Comparison of ENCODE assay signal across 19 mouse cellular contexts in the genomic region with DNA sequence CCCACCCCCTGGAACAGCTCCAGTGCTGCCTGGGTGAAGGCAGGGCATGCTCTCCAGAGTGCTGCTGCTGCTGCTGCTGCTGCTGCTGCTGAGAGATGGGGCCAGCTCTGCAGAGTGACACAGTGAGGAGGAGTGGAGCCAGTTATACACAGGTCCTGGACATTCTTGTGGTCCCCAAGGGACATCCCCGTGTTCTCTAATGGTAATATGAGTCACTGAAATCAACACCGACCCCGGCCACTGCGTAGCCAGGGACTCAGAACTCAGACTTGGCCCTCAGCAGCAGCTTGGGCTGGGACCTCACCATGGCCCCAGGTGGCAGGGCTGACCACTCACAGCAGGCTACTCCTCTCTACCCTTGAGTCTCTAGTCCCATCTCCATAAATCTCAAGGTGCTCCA. TPM values are rescaled to one million over a fixed set of nuclear protein-coding genes. Genes with fewer than 3 reads are reported as not detected.
DNase-seq lines count a peak whose midpoint lies in the region; ATAC-seq and TF ChIP-seq lines count a peak whose summit lies in the region.
"Had no signal": no experiment of that assay in that cellular context is flagged by ENCODE, and none has a peak within 500 bp of the region (broad histone marks: within the 10 kb centered on the region; RNA-seq: fewer than 3 reads in every experiment).

No protein-coding gene starts in this region.

- H3K9me3 ChIP-seq in kidney, postnatal 0 days (replicated peaks; ENCODE audit: low read length), result no peaks in the 10 kb centered on the region
- H3K9me3 ChIP-seq in embryonic facial prominence, embryonic 11.5 days (replicated peaks; ENCODE audit: control insufficient read depth, low read length), result no peaks in the 10 kb centered on the region
- H3K9me3 ChIP-seq in limb, embryonic 13.5 days, result no peaks in the 10 kb centered on the region
- H3K9me3 ChIP-seq: heart, embryonic 13.5 days had no signal

- WGBS in kidney, postnatal 0 days, result 23% methylated on average over 4 of the region's 4 CpGs
- WGBS in embryonic facial prominence, embryonic 11.5 days, result 31% methylated on average over 4 of the region's 4 CpGs
- WGBS in limb, embryonic 13.5 days, result 33% methylated on average over 4 of the region's 4 CpGs
- 77% methylated on average over 4 of the region's 4 CpGs for WGBS in cerebellum, adult 2 months

- H3K9ac ChIP-seq in kidney, postnatal 0 days (ENCODE audit: low read depth, low read length), result no peak overlapping the region
- no peak overlapping the region for H3K9ac ChIP-seq in embryonic facial prominence, embryonic 11.5 days (replicated peaks; ENCODE audit: low read length)
- H3K9ac ChIP-seq in limb, embryonic 13.5 days, result peak overlapping the region; percentile 13; the same call in 1 of the 2 replicates
- H3K9ac ChIP-seq: heart, embryonic 13.5 days; liver, postnatal 0 days had no signal

- H3K4me2 ChIP-seq in kidney, postnatal 0 days (ENCODE audit: low read length), result no peak overlapping the region
- no peak overlapping the region for H3K4me2 ChIP-seq in embryonic facial prominence, embryonic 11.5 days (ENCODE audit: low read depth, low read length)
- no peak overlapping the region for H3K4me2 ChIP-seq in limb, embryonic 13.5 days (replicated peaks)
- H3K4me2 ChIP-seq: heart, embryonic 13.5 days had no signal

- intact Hi-C loops in gastrocnemius, adult 2 months (cut with DNase I), result no loop called here

- ATAC-seq in kidney, postnatal 0 days (replicated peaks; ENCODE audit: low FRiP score, low read depth), result peak; percentile 65; the same call in 1 of the 2 replicates
- peak; percentile 39; the same call in 1 of the 2 replicates for ATAC-seq in embryonic facial prominence, embryonic 11.5 days (replicated peaks; ENCODE audit: insufficient number of reproducible peaks, low FRiP score, low TSS enrichment, low read depth)
- ATAC-seq in limb, embryonic 13.5 days (ENCODE audit: low FRiP score, low read depth), result no peak
- ATAC-seq in erythroblast, adult 5-6 weeks (replicated peaks; ENCODE audit: low FRiP score, poor library complexity, severe bottlenecking), result no peak
- ATAC-seq: liver, postnatal 0 days had no signal

- TF ChIP-seq CTCF in gastrocnemius, adult 2 months (IDR thresholded peaks at IDR 0.05), result no peak
- TF ChIP-seq CTCF in kidney, postnatal 0 days (IDR thresholded peaks at IDR 0.05; ENCODE audit: low read depth), result no peak
- no peak for TF ChIP-seq CTCF in cerebellum, adult 2 months (IDR thresholded peaks at IDR 0.05; ENCODE audit: borderline replicate concordance, insufficient read depth, low read depth, low read length)

- H3K4me3 ChIP-seq in gastrocnemius, adult 2 months, result no peak overlapping the region
- H3K4me3 ChIP-seq in kidney, postnatal 0 days (replicated peaks; ENCODE audit: low read depth, low read length), result no peak overlapping the region
- no peak overlapping the region for H3K4me3 ChIP-seq in embryonic facial prominence, embryonic 11.5 days (ENCODE audit: low read depth, low read length)
- H3K4me3 ChIP-seq in limb, embryonic 13.5 days, result no peak overlapping the region
- no peak overlapping the region for H3K4me3 ChIP-seq in cerebellum, adult 2 months (replicated peaks; ENCODE audit: insufficient read depth, low read depth, low read length)
- H3K4me3 ChIP-seq: heart, embryonic 13.5 days; layer of hippocampus, adult 2 months; myocyte had no signal

- H3K27ac ChIP-seq in gastrocnemius, adult 2 months, result no peak overlapping the region
- no peak overlapping the region for H3K27ac ChIP-seq in kidney, postnatal 0 days
- H3K27ac ChIP-seq in embryonic facial prominence, embryonic 11.5 days (replicated peaks; ENCODE audit: low read depth, low read length), result no peak overlapping the region
- no peak overlapping the region for H3K27ac ChIP-seq in limb, embryonic 13.5 days
- H3K27ac ChIP-seq in cerebellum, adult 2 months (ENCODE audit: insufficient read depth, low read length), result no peak overlapping the region
- H3K27ac ChIP-seq: heart, embryonic 13.5 days; layer of hippocampus, adult 2 months had no signal

- H3K27me3 ChIP-seq in kidney, postnatal 0 days (ENCODE audit: insufficient read depth, low read length), result no peaks in the 10 kb centered on the region
- no peaks in the 10 kb centered on the region for H3K27me3 ChIP-seq in embryonic facial prominence, embryonic 11.5 days (ENCODE audit: control insufficient read depth, insufficient read depth, low read length)
- H3K27me3 ChIP-seq in limb, embryonic 13.5 days, result no peaks in the 10 kb centered on the region
- no peaks in the 10 kb centered on the region for H3K27me3 ChIP-seq in cerebellum, adult 2 months (ENCODE audit: control insufficient read depth, insufficient read depth, low read length)
- H3K27me3 ChIP-seq: heart, embryonic 13.5 days had no signal

- no peaks in the 10 kb centered on the region for H3K36me3 ChIP-seq in kidney, postnatal 0 days (ENCODE audit: insufficient read depth, low read length)
- no peaks in the 10 kb centered on the region for H3K36me3 ChIP-seq in embryonic facial prominence, embryonic 11.5 days (replicated peaks; ENCODE audit: control insufficient read depth, insufficient read depth, low read depth, low read length)
- no peaks in the 10 kb centered on the region for H3K36me3 ChIP-seq in limb, embryonic 13.5 days
- H3K36me3 ChIP-seq: heart, embryonic 13.5 days had no signal

- peak; percentile 46 for DNase-seq in gastrocnemius, adult 2 months
- DNase-seq in gastrocnemius, adult 8-10 months (ENCODE audit: low spot score in 2 of 2), result no peak
- no peak for DNase-seq in kidney, postnatal 0 days (ENCODE audit: low spot score)
- DNase-seq in kidney, postnatal 14 days, result no peak
- DNase-seq in embryonic facial prominence, embryonic 11.5 days (ENCODE audit: low spot score), result peak; percentile 12
- DNase-seq in cerebellum, adult 2 months, result no peak
- DNase-seq: adrenal gland, postnatal 10 days; cerebellum, postnatal 14 days; heart, postnatal 4 days; kidney, adult 2 months; liver, postnatal 0 days; lung, postnatal 10 days; midbrain, embryonic 14.5 days; right cerebral cortex, postnatal 14 days had no signal

- no peak for TF ChIP-seq POLR2A in cerebellum, adult 2 months (IDR thresholded peaks at IDR 0.05; ENCODE audit: borderline replicate concordance, insufficient read depth, low read length)

- 0 out of 2 replicates have a peak, but pooled peaks cover 5% of the 10 kb centered on the region for H3K4me1 ChIP-seq in kidney, postnatal 0 days (replicated peaks; ENCODE audit: insufficient read depth, low read length)
- H3K4me1 ChIP-seq in embryonic facial prominence, embryonic 11.5 days (ENCODE audit: control insufficient read depth, insufficient read depth, low read length), result no peaks in the 10 kb centered on the region
- peaks cover 16% of the 10 kb centered on the region for H3K4me1 ChIP-seq in limb, embryonic 13.5 days
- no peaks in the 10 kb centered on the region for H3K4me1 ChIP-seq in cerebellum, adult 2 months (ENCODE audit: control insufficient read depth, insufficient read depth, low read length)

RNA-seq across cellular contexts. Expression of a gene that starts 21.5 kb away (rescaled TPM):
- 10 to 100 TPM; 58.7 to 60.8 TPM for total RNA-seq in gastrocnemius, adult 2 months (2021)
- total RNA-seq in gastrocnemius, adult 8-10 months (2022), result 10 to 100 TPM; 60.2 to 66.9 (median 64.5) TPM
- 19.3 and 20.0 TPM in 2 replicates for polyA plus RNA-seq in kidney, postnatal 0 days (2015; fragmentation: Nextera tagmentation; extraction: Ambion mirVana)
- polyA plus RNA-seq in embryonic facial prominence, embryonic 11.5 days (2014; fragmentation: Nextera tagmentation; extraction: Ambion mirVana), result 29.0 and 31.1 TPM in 2 replicates
- 30.7 and 35.6 TPM in 2 replicates for polyA plus RNA-seq in limb, embryonic 13.5 days (2015; fragmentation: Nextera tagmentation; extraction: Ambion mirVana)
- polyA plus RNA-seq in cerebellum, adult 2 months (2012; rRNA removed), result 82.2 and 85.9 TPM in 2 replicates
- total RNA-seq in erythroblast, adult 5-6 weeks (2015; ENCODE audit: low replicate concordance), result 4.8 and 28.6 TPM in 2 replicates
- 13.3 and 21.6 TPM in 2 replicates for total RNA-seq in erythroblast, adult 5-6 weeks (2017; ENCODE audit: low replicate concordance)

Comparison
In these comparisons a context has a peak if more than half of its experiments do, and no peak if none do; other contexts are left out.
1. DNase-seq: peak in gastrocnemius, adult 2 months (single experiment) and embryonic facial prominence, embryonic 11.5 days (single experiment); none in gastrocnemius, adult 8-10 months (0 of 2), kidney, postnatal 0 days (single experiment), kidney, postnatal 14 days (single experiment) and cerebellum, adult 2 months (0 of 2).
2. ATAC-seq: peak in kidney, postnatal 0 days (single experiment) and embryonic facial prominence, embryonic 11.5 days (single experiment); none in limb, embryonic 13.5 days (single experiment) and erythroblast, adult 5-6 weeks (single experiment).